Mouse (Mus musculus): ENCODE data around the gene Mtmr10.

DNA sequence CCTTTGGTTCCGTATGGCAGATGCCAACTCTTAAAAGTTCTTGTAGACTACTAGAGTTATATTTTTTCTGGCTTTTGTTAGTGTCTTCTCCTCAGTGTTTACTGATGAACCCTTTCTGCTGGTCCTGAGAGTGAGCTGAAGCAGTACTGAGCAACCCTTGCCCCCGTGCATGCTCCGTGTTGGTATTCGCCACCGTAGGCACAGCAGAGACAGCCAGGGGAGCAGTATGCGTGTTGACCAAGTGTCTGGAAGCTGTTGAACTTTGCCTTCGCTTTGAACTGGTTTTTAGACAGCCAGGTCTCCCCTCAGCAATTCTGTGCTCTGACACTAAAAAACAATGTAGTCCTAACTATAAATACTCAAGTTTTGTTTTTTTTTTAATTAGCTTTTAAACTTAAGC is 2.0 kb downstream of the Mtmr10 start:
- TF ChIP-seq CTCF (IDR thresholded peaks at IDR 0.05; ENCODE audit: borderline replicate concordance, control insufficient read depth, extremely low read depth, insufficient read depth, low read length, poor library complexity) (no peak), POLR2A (IDR thresholded peaks at IDR 0.05; ENCODE audit: control insufficient read depth, extremely low read depth, insufficient read depth, low read length, poor library complexity) (no peak)

Measured in thymus, adult 2 months (tissue).